Mouse (Mus musculus): ENCODE measurements around the gene Xirp2.

DNA sequence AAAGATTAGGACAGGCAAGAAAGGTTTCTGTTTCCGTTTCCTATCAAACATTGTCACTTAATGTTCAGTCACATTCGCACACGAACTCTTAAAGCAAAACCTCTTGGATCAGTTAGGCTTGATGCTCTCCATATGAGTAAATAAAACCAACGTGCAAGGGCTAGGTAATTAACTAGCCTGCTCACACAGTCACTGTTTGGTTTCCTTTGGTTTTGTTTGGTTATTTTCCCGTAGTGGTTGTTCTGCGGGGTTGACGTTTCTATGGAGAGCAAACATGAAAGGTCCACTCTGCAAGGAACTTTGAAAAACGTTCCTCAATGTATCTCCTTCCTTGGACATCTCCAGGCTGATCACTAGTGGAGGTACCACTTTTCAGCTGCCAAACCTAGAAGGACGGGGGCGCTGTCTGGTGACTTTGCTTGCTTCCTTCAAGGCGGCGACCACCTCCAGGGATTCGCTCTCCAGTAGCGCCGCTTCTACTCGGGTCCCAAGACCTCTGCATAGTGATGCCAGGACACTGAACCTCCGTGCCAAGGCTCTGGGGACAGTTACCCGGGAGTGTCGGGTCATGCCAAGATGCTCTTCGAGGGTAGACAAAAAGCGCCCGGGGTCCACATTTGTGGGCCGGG lies 119.2 kb downstream of the Xirp2 start:
- TF ChIP-seq POLR2A (IDR thresholded peaks at IDR 0.05; ENCODE audit: low read depth, low read length) (no peak), CTCF (IDR thresholded peaks at IDR 0.05; ENCODE audit: extremely low read depth, insufficient read depth, insufficient read length, insufficient replicate concordance) (no peak)
